Mouse (Mus musculus): Measurements from ENCODE around the gene Cox10. TPM values are rescaled to one million over a fixed set of nuclear protein-coding genes. Genes with fewer than 3 reads are reported as not detected.

Cox10 gene
- total and polyA plus RNA-seq, 3 experiments, result 39.9 to 374 (median 52.2) TPM

DNA sequence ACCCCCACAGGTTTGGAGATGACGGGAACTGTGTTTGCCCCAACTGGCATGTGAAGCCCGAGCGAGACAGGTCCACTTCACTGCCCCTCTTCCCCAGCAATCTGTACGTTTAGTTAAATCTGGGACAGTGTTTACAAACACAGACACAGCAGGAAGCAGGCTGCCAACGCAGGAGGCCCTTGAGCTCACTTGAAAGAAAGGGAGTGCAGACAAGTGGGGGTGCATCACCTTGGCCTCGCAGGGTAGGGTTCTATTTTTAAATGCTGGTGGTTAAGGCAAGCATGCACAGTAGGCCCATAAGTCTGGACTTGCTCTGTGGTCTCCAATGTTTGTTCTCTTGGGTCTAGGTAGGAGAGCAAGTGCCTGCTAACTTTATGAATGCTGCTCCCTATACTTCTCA, 93.8 kb downstream of the Cox10 start:
- DNase-seq (ENCODE audit: low read depth, low spot score), result no peak

DNA sequence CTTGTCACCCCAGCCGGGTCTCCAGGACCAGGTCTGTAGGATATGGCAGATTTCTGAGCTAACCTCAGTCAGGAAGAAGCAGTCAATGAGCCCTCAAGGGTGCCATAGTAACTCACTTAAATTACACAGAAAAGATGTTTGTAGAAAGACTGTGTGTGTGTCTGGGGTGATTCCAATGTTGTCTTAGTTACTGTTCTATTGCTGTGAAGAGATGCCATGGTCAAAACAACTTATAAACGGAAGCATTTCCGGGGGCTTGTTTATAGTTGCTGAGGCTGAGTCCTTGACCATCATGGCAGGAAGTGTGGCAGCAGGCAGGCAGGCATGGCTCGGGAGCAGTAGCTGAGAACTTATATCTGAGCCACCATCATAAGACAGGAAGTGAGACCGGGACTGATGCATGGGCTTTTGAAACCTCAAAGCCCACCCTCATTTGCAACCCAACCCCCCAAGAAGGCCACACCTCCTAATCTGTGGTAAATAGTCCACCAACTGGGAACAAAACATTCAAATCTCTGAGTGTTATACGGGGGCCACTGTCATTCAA, 94.6 kb downstream of the Cox10 start:
- TF ChIP-seq ZMIZ1 (IDR thresholded peaks at IDR 0.05; ENCODE audit: low read depth, low read length) (no peak), JUND (IDR thresholded peaks at IDR 0.05; ENCODE audit: low read depth, low read length) (no peak), GATA1 (IDR thresholded peaks at IDR 0.05; ENCODE audit: low read depth, low read length) (no peak), NELFE (IDR thresholded peaks at IDR 0.05; ENCODE audit: low read depth, low read length) (no peak), MAFK (IDR thresholded peaks at IDR 0.05; ENCODE audit: borderline replicate concordance, low read depth, low read length) (no peak), HCFC1 (IDR thresholded peaks at IDR 0.05; ENCODE audit: low read depth, low read length) (no peak)
- H3K4me1 ChIP-seq (ENCODE audit: control insufficient read depth in 1 of 2, insufficient read depth in 2 of 2, low read length in 2 of 2), result no peaks in the 10 kb centered on the region
- 0 out of 4 replicates have a peak, but pooled peaks cover 0 to 3% of the 10 kb centered on the region in 2 experiments for H3K36me3 ChIP-seq (ENCODE audit: control insufficient read depth in 1 of 2, insufficient read depth in 2 of 2, low read length in 2 of 2)
- no peaks in the 10 kb centered on the region for H3K79me2 ChIP-seq (ENCODE audit: control insufficient read depth, insufficient read depth, low read length, poor library complexity)
- H3K27ac ChIP-seq (ENCODE audit: control insufficient read depth, low read depth, low read length), result no peak overlapping the region
- no peak overlapping the region for H3K4me3 ChIP-seq (ENCODE audit: control insufficient read depth in 1 of 2, insufficient read depth in 1 of 2, low read depth in 2 of 2, low read length in 2 of 2)
- H3K27me3 ChIP-seq (ENCODE audit: control insufficient read depth in 1 of 2, insufficient read depth in 2 of 2, low read length in 2 of 2), result no peaks in the 10 kb centered on the region
- no peak for DNase-seq (ENCODE audit: low read depth, low spot score)
- no peaks in the 10 kb centered on the region for H3K9me3 ChIP-seq (replicated peaks; ENCODE audit: insufficient read depth, low read length)
- H3K9ac ChIP-seq (ENCODE audit: control insufficient read depth, low read depth, low read length, poor library complexity, severe bottlenecking), result no peak overlapping the region

More for the DNA sequence above, 93.8 kb downstream of the Cox10 start:
- Histone ChIP-seq H3K9ac (ENCODE audit: control insufficient read depth, low read depth, low read length, poor library complexity, severe bottlenecking) (no peak overlapping the region), H3K4me3 (ENCODE audit: control insufficient read depth in 1 of 2, insufficient read depth in 1 of 2, low read depth in 2 of 2, low read length in 2 of 2) (no peak overlapping the region), H3K36me3 (ENCODE audit: control insufficient read depth in 1 of 2, insufficient read depth in 2 of 2, low read length in 2 of 2) (0 out of 4 replicates have a peak, but pooled peaks cover 0 to 3% of the 10 kb centered on the region in 2 experiments), H3K4me1 (ENCODE audit: control insufficient read depth in 1 of 2, insufficient read depth in 2 of 2, low read length in 2 of 2) (no peaks in the 10 kb centered on the region), H3K27ac (ENCODE audit: control insufficient read depth, low read depth, low read length) (no peak overlapping the region), H3K27me3 (ENCODE audit: control insufficient read depth in 1 of 2, insufficient read depth in 2 of 2, low read length in 2 of 2) (no peaks in the 10 kb centered on the region), H3K79me2 (ENCODE audit: control insufficient read depth, insufficient read depth, low read length, poor library complexity) (no peaks in the 10 kb centered on the region), H3K9me3 (replicated peaks; ENCODE audit: insufficient read depth, low read length) (no peaks in the 10 kb centered on the region)
- TF ChIP-seq ZMIZ1 (IDR thresholded peaks at IDR 0.05; ENCODE audit: low read depth, low read length), result no peak
- no peak for TF ChIP-seq RCOR1 (IDR thresholded peaks at IDR 0.05; ENCODE audit: low read depth, low read length)
- no peak for TF ChIP-seq CHD2 (IDR thresholded peaks at IDR 0.05; ENCODE audit: low read length)
- no peak for TF ChIP-seq ZNF384 (IDR thresholded peaks at IDR 0.05; ENCODE audit: low read depth, low read length)
- TF ChIP-seq POLR2AphosphoS2 (IDR thresholded peaks at IDR 0.05; ENCODE audit: low read length), result no peak
- TF ChIP-seq ZC3H11A (IDR thresholded peaks at IDR 0.05; ENCODE audit: low read depth, low read length), result no peak
- no peak for TF ChIP-seq JUND (IDR thresholded peaks at IDR 0.05; ENCODE audit: low read depth, low read length)
- TF ChIP-seq USF1 (IDR thresholded peaks at IDR 0.05; ENCODE audit: low read depth, low read length), result no peak
- TF ChIP-seq MAFK (IDR thresholded peaks at IDR 0.05; ENCODE audit: borderline replicate concordance, low read depth, low read length), result no peak
- TF ChIP-seq KAT2A (conservative IDR thresholded peaks at IDR 0.05; ENCODE audit: low read depth, low read length), result no peak

DNA sequence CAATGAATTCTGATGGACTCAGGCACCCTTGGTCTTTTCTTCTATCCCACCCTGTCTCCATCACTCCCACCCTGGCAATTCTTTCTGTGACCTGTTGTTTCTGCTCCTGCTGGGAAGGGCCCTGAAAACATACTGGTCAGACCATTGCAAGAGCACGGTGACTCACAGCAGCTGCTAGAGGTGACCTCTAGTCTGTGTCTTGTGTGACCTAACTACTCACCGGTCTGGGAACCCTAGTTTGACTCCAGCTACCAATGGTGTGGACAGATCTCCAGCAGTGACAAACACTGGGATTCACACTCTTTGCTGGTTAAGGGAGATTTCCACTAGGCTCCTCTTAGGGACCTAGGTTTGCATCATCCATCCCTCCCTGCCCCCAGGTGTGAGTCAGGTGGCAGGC, 101.5 kb downstream of the Cox10 start:
- H3K4me1 ChIP-seq (ENCODE audit: control insufficient read depth in 1 of 2, insufficient read depth in 2 of 2, low read length in 2 of 2), result no peaks in the 10 kb centered on the region
- H3K27me3 ChIP-seq (ENCODE audit: control insufficient read depth in 1 of 2, insufficient read depth in 2 of 2, low read length in 2 of 2), result no peaks in the 10 kb centered on the region
- no peak overlapping the region for H3K4me3 ChIP-seq (ENCODE audit: control insufficient read depth in 1 of 2, insufficient read depth in 1 of 2, low read depth in 2 of 2, low read length in 2 of 2)
- no peak overlapping the region for H3K27ac ChIP-seq (ENCODE audit: control insufficient read depth, low read depth, low read length)
- no peaks in the 10 kb centered on the region for H3K79me2 ChIP-seq (ENCODE audit: control insufficient read depth, insufficient read depth, low read length, poor library complexity)
- no peak for DNase-seq (ENCODE audit: low read depth, low spot score)
- no peak overlapping the region for H3K9ac ChIP-seq (ENCODE audit: control insufficient read depth, low read depth, low read length, poor library complexity, severe bottlenecking)
- TF ChIP-seq ZC3H11A (IDR thresholded peaks at IDR 0.05; ENCODE audit: low read depth, low read length), result no peak
- H3K36me3 ChIP-seq (ENCODE audit: control insufficient read depth in 1 of 2, insufficient read depth in 2 of 2, low read length in 2 of 2), result no peaks in the 10 kb centered on the region; a peak in 1 of 4 replicates
- no peaks in the 10 kb centered on the region for H3K9me3 ChIP-seq (replicated peaks; ENCODE audit: insufficient read depth, low read length)
